Mouse (Mus musculus) lung, postnatal 14 days (tissue): ENCODE data around the gene Tmem14c.

Source experiments
- DNase-seq: peaks from one replicate; pipeline ENCODE4 v3.0.0; 2021

The Tmem14c gene

GRCm38 (mm10) chr13:41016797-41017405, 809 bp downstream of the Tmem14c start:
- DNase-seq, result no peak

GRCm38 (mm10) chr13:41017832-41018231, 1.7 kb downstream of the Tmem14c start:
- no peak for DNase-seq

- DNase-seq, result no peak
Measured at GRCm38 (mm10) chr13:41018236-41018635, 2.1 kb downstream of the Tmem14c start.

- DNase-seq, result no peak
Measured at GRCm38 (mm10) chr13:41018756-41019591, 2.9 kb downstream of the Tmem14c start.

- no peak for DNase-seq
Measured at GRCm38 (mm10) chr13:41020494-41020893, 4.4 kb downstream of the Tmem14c start.

GRCm38 (mm10) chr13:41021607-41022006, 5.5 kb downstream of the Tmem14c start:
- no peak for DNase-seq

GRCm38 (mm10) chr13:41022099-41022498, 6.0 kb downstream of the Tmem14c start:
- no peak for DNase-seq

- DNase-seq, result no peak
Measured at GRCm38 (mm10) chr13:41030098-41030497, 14.0 kb downstream of the Tmem14c start.

GRCm38 (mm10) chr13:41042511-41042910, 26.4 kb downstream of the Tmem14c start:
- no peak for DNase-seq

- no peak for DNase-seq
Measured at GRCm38 (mm10) chr13:41045901-41046300, 29.8 kb downstream of the Tmem14c start.

- no peak for DNase-seq
Measured at GRCm38 (mm10) chr13:41047280-41047679, 31.2 kb downstream of the Tmem14c start.

GRCm38 (mm10) chr13:41051965-41052364, 35.9 kb downstream of the Tmem14c start:
- DNase-seq, result no peak

GRCm38 (mm10) chr13:41067618-41068017, 51.5 kb downstream of the Tmem14c start:
- DNase-seq, result no peak

- DNase-seq, result no peak
Measured at GRCm38 (mm10) chr13:41071617-41072016, 55.5 kb downstream of the Tmem14c start.
